Mouse (Mus musculus) T-cell, adult 66 days (primary cell): ENCODE data around the gene Aspg. TPM values are rescaled to one million over a fixed set of nuclear protein-coding genes. Genes with fewer than 3 reads are reported as not detected.

Experiments
- total RNA-seq, 2 experiments: library from RNA; stranded (reverse); gene quantifications; 3 replicates in 1 of 2; 4 replicates in 1 of 2; pipeline ENCODE4 v1.2.4; 2023

Gene Aspg
- not detected for total RNA-seq

GRCm38 (mm10) chr12:112106541-112106971 lies at the start of gene Aspg:
Gene Aspg (plus strand): TSS chr12:112106679.

GRCm38 (mm10) chr12:112145875-112146651 lies 39.6 kb downstream of the Aspg start, which contains the start of gene Kif26a:
Gene Kif26a (plus strand): TSS chr12:112146208.

Other genes with a start within 250 kb of the Aspg start
- 10 to 100 TPM; 56.7 to 58.9 TPM for gene Ppp1r13b, start 198.6 kb upstream of the Aspg start, total RNA-seq
- gene Atp5mpl, start 139.7 kb upstream of the Aspg start, total RNA-seq: 100 to 1,000 TPM; 206 to 238 TPM
- under 1 TPM in 1 of 2 experiments, not detected in 1; 0.18 TPM for gene Tdrd9, start 135.1 kb upstream of the Aspg start, total RNA-seq
- not detected for gene Rd3l, start 125.4 kb upstream of the Aspg start, total RNA-seq
- gene Kif26a, start 39.5 kb downstream of the Aspg start, total RNA-seq: not detected